Mouse (Mus musculus) embryonic facial prominence, embryonic 15.5 days (tissue): ENCODE data around the gene Psap. TPM values are rescaled to one million over a fixed set of nuclear protein-coding genes. Genes with fewer than 3 reads are reported as not detected.
A peak's percentile ranks its signal among the peaks of the same experiment; 100 is the strongest.

Source experiments
- ATAC-seq: fragments of 200-750 bp; cut with Nextera tagmentation; 2 replicates; pipeline ENCODE4 v1.8.0; 2017; ENCODE audit warnings: low read depth, moderate TSS enrichment; ENCODE audit not compliant: insufficient number of reproducible peaks, low FRiP score, low TSS enrichment
- H3K27ac ChIP-seq: fragments of 300-500 bp; sonication (generic); replicated peaks from 2 replicates; pipeline ENCODE4 v1.5.1; 2015; ENCODE audit warnings: mild to moderate bottlenecking, inconsistent platforms
- H3K27me3 ChIP-seq: fragments of 300-500 bp; sonication (generic); 2 replicates; pipeline ENCODE4 v1.6.1; 2015; ENCODE audit warnings: inconsistent platforms
- H3K36me3 ChIP-seq: fragments of 300-500 bp; sonication (generic); 2 replicates; pipeline ENCODE4 v1.6.1; 2015; ENCODE audit warnings: mild to moderate bottlenecking, inconsistent platforms
- H3K4me1 ChIP-seq: fragments of 300-500 bp; sonication (generic); 2 replicates; pipeline ENCODE4 v1.6.1; 2015; ENCODE audit warnings: inconsistent platforms
- H3K4me2 ChIP-seq: fragments of 300-500 bp; sonication (generic); replicated peaks from 2 replicates; pipeline ENCODE4 v1.6.1; 2015; ENCODE audit warnings: mild to moderate bottlenecking, inconsistent platforms
- H3K4me3 ChIP-seq: fragments of 300-500 bp; sonication (generic); replicated peaks from 2 replicates; pipeline ENCODE4 v1.5.1; 2015; ENCODE audit warnings: mild to moderate bottlenecking, inconsistent platforms
- H3K9ac ChIP-seq: fragments of 300-500 bp; sonication (generic); 2 replicates; pipeline ENCODE4 v1.6.1; 2015; ENCODE audit warnings: inconsistent platforms
- H3K9me3 ChIP-seq: fragments of 300-500 bp; sonication (generic); replicated peaks from 2 replicates; pipeline ENCODE4 v1.6.1; 2016; ENCODE audit warnings: inconsistent platforms
- WGBS: fragments of 180-500 bp; shearing (Covaris S2); methylation state at CpG from one replicate; pipeline ENCODE4 v1.1.7; 2015; 5-methylcytosine and 5-hydroxymethylcytosine counted together
- polyA plus RNA-seq: library from polyadenylated mRNA; unstranded; fragments of >200 nt; fragmentation: Nextera tagmentation; extraction: Ambion mirVana; gene quantifications from 2 replicates; pipeline ENCODE4 v1.2.1, GENCODE M21; 2015

Gene Psap
- polyA plus RNA-seq, 1 experiment from 2014 or later, result 167 TPM

DNA sequence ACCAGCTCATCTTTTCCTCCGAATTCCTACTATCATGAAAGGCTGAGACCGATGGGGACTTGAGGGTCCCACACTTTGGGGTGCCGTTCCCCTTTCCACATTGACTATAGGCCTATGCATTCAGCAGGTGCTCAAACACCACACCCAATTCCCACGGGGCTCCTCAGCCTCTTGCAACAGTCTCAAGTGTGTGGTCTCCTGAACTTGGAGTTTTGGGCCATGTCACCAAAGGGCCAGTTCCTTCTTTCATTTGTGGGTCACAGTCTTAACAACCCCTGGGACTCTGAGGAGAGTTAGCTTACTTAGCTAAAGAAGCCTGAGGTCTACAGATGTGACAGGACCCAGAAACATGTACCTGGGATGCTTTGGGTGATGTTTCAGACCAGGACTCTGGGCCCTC is 38.7 kb downstream of the Psap start:
- 85% methylated on average over 4 of the region's 4 CpGs for WGBS
- no peak overlapping the region for H3K9ac ChIP-seq
- no peak overlapping the region for H3K4me2 ChIP-seq
- no peak for ATAC-seq
- H3K9me3 ChIP-seq, result no peaks in the 10 kb centered on the region
- H3K27me3 ChIP-seq, result no peaks in the 10 kb centered on the region
- H3K36me3 ChIP-seq, result no peaks in the 10 kb centered on the region
- no peak overlapping the region for H3K27ac ChIP-seq
- H3K4me1 ChIP-seq, result no peaks in the 10 kb centered on the region
- no peak overlapping the region for H3K4me3 ChIP-seq

GRCm38 (mm10) chr10:60328963-60329650 is 51.7 kb downstream of the Psap start:
- Histone ChIP-seq H3K27ac (no peak overlapping the region), H3K9me3 (no peaks in the 10 kb centered on the region), H3K4me2 (no peak overlapping the region), H3K27me3 (no peaks in the 10 kb centered on the region), H3K36me3 (no peaks in the 10 kb centered on the region), H3K4me1 (no peaks in the 10 kb centered on the region), H3K4me3 (no peak overlapping the region), H3K9ac (no peak overlapping the region)
- 64% methylated on average over 11 of the region's 11 CpGs for WGBS
- no peak for ATAC-seq

DNA sequence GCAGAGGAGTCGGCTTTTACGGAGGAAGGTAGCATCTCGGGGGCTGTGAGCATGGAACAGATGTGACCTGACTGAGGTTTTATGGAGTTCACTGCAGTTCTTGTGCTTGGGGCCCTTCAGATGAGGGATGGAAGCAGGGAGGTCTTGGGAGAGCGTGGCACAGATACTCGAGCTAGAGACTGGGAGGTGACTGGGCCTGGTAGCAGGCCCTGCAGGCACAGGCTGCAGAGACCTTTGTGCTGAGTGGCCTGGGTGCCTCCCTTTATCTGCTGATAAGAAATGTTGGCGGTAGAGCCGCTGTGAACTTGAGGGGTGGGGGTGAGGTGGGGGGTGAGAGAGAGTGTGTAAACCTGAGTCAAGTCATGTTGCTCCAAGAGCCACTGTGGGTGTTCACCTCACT is 57.2 kb downstream of the Psap start:
- no peaks in the 10 kb centered on the region for H3K9me3 ChIP-seq
- H3K4me1 ChIP-seq, result no peaks in the 10 kb centered on the region
- no peak overlapping the region for H3K4me2 ChIP-seq
- H3K4me3 ChIP-seq, result no peak overlapping the region
- no peak overlapping the region for H3K27ac ChIP-seq
- WGBS, result 72% methylated on average over 7 of the region's 7 CpGs
- ATAC-seq, result no peak
- no peaks in the 10 kb centered on the region for H3K27me3 ChIP-seq
- no peak overlapping the region for H3K9ac ChIP-seq
- no peaks in the 10 kb centered on the region for H3K36me3 ChIP-seq

DNA sequence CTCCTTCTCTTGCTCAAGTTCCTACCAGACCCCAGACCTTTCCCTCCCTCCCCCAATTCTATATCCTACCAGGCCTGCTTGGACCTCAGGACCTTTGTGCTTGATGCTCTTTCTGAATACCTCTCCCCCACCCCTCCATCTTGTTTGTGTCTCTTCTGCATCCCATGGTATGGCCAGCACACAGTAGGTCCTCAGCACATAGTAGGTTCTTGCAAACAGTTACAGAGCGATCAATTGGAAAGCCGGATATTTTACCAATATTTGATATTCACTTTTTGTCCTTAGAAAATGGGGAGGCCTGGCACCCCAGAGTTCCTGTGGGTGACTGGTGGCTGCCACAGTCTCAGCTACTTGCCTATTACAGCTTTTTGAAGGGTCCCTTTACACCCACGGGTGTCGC is 57.6 kb downstream of the Psap start:
- H3K27me3 ChIP-seq, result no peaks in the 10 kb centered on the region
- H3K9ac ChIP-seq, result no peak overlapping the region
- H3K9me3 ChIP-seq, result no peaks in the 10 kb centered on the region
- no peak overlapping the region for H3K4me3 ChIP-seq
- no peaks in the 10 kb centered on the region for H3K4me1 ChIP-seq
- H3K4me2 ChIP-seq, result no peak overlapping the region
- no peak for ATAC-seq
- no peaks in the 10 kb centered on the region for H3K36me3 ChIP-seq
- no peak overlapping the region for H3K27ac ChIP-seq
- WGBS, result 95% methylated on average over 4 of the region's 4 CpGs

- peaks cover 4% of the 10 kb centered on the region for H3K4me1 ChIP-seq
- peaks cover 4% of the 10 kb centered on the region; the same call in 1 of the 2 replicates for H3K27me3 ChIP-seq
- no peak overlapping the region for H3K4me3 ChIP-seq
- H3K9ac ChIP-seq, result no peak overlapping the region
- ATAC-seq, result no peak
- H3K36me3 ChIP-seq, result no peaks in the 10 kb centered on the region
- H3K4me2 ChIP-seq, result no peak overlapping the region
- H3K27ac ChIP-seq, result no peak overlapping the region
- 77% methylated on average over 9 of the region's 9 CpGs for WGBS
- no peaks in the 10 kb centered on the region for H3K9me3 ChIP-seq
These were observed 64.1 kb downstream of the Psap start for GRCm38 (mm10) chr10:60341528-60341927.

DNA sequence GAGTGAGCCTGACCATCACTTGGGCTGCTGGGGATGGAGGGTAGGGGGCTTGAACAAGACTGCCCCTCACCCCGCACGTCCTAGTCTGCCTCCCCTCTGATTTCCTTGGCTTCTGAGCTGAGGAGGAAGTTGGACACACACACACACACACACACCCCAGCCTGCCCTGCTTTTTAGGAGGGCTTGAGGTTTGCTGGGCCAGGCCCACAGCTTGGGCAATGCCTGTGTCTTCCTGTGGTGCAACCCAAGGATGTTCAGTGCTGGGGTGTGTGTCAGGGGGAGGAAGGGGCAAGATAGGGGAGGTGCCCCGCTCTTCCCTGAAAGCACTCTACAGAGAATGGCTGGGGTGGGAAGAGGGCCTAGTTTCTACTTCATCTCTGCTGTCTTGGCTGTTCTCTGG is 66.7 kb downstream of the Psap start:
- H3K4me1 ChIP-seq, result peaks cover 18% of the 10 kb centered on the region
- H3K4me3 ChIP-seq, result no peak overlapping the region
- no peaks in the 10 kb centered on the region for H3K36me3 ChIP-seq
- H3K4me2 ChIP-seq, result no peak overlapping the region
- no peak for ATAC-seq
- WGBS, result 70% methylated on average over 3 of the region's 3 CpGs
- H3K27me3 ChIP-seq, result peaks cover 4% of the 10 kb centered on the region; the same call in 1 of the 2 replicates
- no peak overlapping the region for H3K27ac ChIP-seq
- no peak overlapping the region for H3K9ac ChIP-seq
- H3K9me3 ChIP-seq, result no peaks in the 10 kb centered on the region

GRCm38 (mm10) chr10:60346056-60346455 is 68.6 kb downstream of the Psap start:
- Histone ChIP-seq H3K9me3 (no peaks in the 10 kb centered on the region), H3K4me1 (peaks cover 31% of the 10 kb centered on the region), H3K9ac (no peak overlapping the region), H3K4me3 (no peak overlapping the region), H3K36me3 (no peaks in the 10 kb centered on the region), H3K27ac (no peak overlapping the region), H3K4me2 (no peak overlapping the region), H3K27me3 (peaks cover 4% of the 10 kb centered on the region; the same call in 1 of the 2 replicates)
- ATAC-seq, result no peak
- 81% methylated on average over 4 of the region's 4 CpGs for WGBS

DNA sequence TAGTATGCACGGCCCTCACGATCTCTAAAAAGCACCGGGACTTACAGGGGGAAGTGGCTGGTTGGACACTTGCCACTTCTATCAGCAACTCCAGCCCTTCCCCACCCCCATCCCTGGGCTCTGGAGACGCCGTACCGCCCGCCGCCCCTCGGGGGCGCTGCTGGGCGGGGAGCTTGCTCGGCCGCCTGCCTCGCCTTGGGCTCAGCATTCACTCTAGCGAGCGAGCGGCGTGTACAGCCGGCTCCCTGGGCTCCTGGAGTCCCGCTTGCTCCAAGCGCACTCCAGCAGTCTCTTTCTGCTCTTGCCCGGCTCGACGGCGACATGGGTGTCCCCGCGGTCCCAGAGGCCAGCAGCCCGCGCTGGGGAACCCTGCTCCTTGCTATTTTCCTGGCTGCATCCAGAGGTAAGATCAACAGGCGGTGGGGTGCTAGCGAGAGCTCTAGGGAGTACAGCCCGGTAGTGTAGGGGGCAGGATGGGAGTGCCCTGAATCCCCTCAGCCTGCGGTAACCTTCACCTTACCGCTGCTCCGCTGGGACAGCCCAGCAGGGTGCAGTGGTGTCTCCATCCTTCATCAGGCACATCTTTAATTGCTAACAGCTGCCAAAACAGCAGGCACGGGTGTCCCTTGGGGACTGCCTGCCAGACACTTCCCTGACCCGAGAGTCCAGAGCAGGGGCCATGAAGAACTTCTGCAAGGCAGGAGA is 69.4 kb downstream of the Psap start, which contains the start of gene Vsir:
Gene Vsir (plus strand): TSS at position 151 of the 705 bp plus-strand sequence.
- peak within 1 kb of the TSS; percentile 64 for H3K4me2 ChIP-seq
- peaks cover 4% of the 10 kb centered on the region; the same call in 1 of the 2 replicates for H3K27me3 ChIP-seq
- WGBS, result 1% methylated on average over 37 of the region's 37 CpGs
- no peaks in the 10 kb centered on the region for H3K9me3 ChIP-seq
- H3K36me3 ChIP-seq, result no peaks in the 10 kb centered on the region
- H3K9ac ChIP-seq, result peak within 1 kb of the TSS; percentile 19; the same call in 1 of the 2 replicates
- H3K4me3 ChIP-seq, result peak within 1 kb of the TSS; percentile 37
- peaks cover 39% of the 10 kb centered on the region for H3K4me1 ChIP-seq
- H3K27ac ChIP-seq, result no peak within 1 kb of the TSS
- ATAC-seq, result peak; percentile 27; the same call in 1 of the 2 replicates

- H3K4me2 ChIP-seq, result peak overlapping the region; percentile 64; the same call in 1 of the 2 replicates
These were observed 70.6 kb downstream of the Psap start for GRCm38 (mm10) chr10:60347768-60348610.

GRCm38 (mm10) chr10:60349056-60349455 is 71.6 kb downstream of the Psap start:
- 38% methylated on average over 6 of the region's 6 CpGs for WGBS
- Histone ChIP-seq H3K27ac (no peak overlapping the region), H3K9me3 (no peaks in the 10 kb centered on the region), H3K27me3 (peaks cover 4% of the 10 kb centered on the region; the same call in 1 of the 2 replicates), H3K9ac (no peak overlapping the region), H3K4me2 (no peak overlapping the region), H3K4me3 (no peak overlapping the region), H3K36me3 (no peaks in the 10 kb centered on the region), H3K4me1 (peaks cover 59% of the 10 kb centered on the region)
- no peak for ATAC-seq

More at GRCm38 (mm10) chr10:60347768-60348610, 70.6 kb downstream of the Psap start:
- 46% methylated on average over 9 of the region's 9 CpGs for WGBS
- peaks cover 48% of the 10 kb centered on the region for H3K4me1 ChIP-seq
- no peak overlapping the region for H3K9ac ChIP-seq
- no peak overlapping the region for H3K27ac ChIP-seq
- peaks cover 4% of the 10 kb centered on the region; the same call in 1 of the 2 replicates for H3K27me3 ChIP-seq
- no peaks in the 10 kb centered on the region for H3K9me3 ChIP-seq
- H3K36me3 ChIP-seq, result no peaks in the 10 kb centered on the region
- ATAC-seq, result no peak
- peak overlapping the region; percentile 37; the same call in 1 of the 2 replicates for H3K4me3 ChIP-seq

- H3K36me3 ChIP-seq, result no peaks in the 10 kb centered on the region
- peaks cover 4% of the 10 kb centered on the region; the same call in 1 of the 2 replicates for H3K27me3 ChIP-seq
- H3K4me3 ChIP-seq, result no peak overlapping the region
- H3K9me3 ChIP-seq, result no peaks in the 10 kb centered on the region
- 0 out of 2 replicates have a peak overlapping the region, but pooled peaks have one; percentile 22 for H3K27ac ChIP-seq
- no peak overlapping the region for H3K9ac ChIP-seq
- no peak overlapping the region for H3K4me2 ChIP-seq
- H3K4me1 ChIP-seq, result peaks cover 62% of the 10 kb centered on the region
- no peak for ATAC-seq
- WGBS, result 88% methylated on average over 5 of the region's 5 CpGs
These were observed 72.2 kb downstream of the Psap start for GRCm38 (mm10) chr10:60349644-60350043.
